Mouse (Mus musculus): ENCODE results near the gene Gpr155. TPM values are rescaled to one million over a fixed set of nuclear protein-coding genes. Genes with fewer than 3 reads are reported as not detected.

Gene Gpr155
- 12.9 and 19.9 TPM in 2 replicates for polyA plus RNA-seq (2012; rRNA removed; ENCODE audit: low replicate concordance)

DNA sequence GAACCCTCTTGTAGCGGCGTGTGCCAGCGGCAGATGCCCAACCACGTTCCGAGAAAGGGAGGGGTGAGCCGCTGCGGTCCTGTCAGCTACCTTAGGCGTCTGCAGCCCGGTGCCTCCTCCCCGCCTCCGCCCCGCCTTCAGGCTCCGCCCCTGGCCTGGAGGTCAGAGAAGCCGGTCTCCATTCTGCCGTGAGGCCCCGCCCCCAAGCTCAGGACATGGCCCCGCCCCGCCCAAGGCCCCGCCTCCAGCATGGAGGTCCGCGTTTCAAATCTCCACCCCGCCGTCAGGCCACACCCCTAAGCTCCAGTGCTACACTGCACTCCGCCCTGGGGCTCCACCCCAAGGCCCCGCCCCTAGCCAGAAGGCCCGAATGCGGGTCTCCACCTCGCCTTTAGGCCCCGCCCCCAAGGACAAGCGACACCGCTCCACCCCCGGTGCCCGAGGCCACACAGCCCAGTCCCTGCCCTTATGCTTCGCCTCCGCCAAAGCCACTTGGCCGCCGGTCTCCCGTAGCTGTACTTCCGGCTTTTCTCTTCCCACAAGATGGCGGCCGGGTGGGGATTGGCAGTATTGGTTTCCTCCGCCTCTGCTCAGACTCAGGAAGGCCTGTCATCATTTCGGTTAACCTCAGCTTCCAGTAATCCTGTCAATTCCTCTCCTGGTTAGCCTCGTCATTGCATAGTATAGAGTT, at the start of gene Gpr155:
TSS of gene Gpr155 (minus strand) at position 217 of the 691 bp plus-strand sequence.

DNA sequence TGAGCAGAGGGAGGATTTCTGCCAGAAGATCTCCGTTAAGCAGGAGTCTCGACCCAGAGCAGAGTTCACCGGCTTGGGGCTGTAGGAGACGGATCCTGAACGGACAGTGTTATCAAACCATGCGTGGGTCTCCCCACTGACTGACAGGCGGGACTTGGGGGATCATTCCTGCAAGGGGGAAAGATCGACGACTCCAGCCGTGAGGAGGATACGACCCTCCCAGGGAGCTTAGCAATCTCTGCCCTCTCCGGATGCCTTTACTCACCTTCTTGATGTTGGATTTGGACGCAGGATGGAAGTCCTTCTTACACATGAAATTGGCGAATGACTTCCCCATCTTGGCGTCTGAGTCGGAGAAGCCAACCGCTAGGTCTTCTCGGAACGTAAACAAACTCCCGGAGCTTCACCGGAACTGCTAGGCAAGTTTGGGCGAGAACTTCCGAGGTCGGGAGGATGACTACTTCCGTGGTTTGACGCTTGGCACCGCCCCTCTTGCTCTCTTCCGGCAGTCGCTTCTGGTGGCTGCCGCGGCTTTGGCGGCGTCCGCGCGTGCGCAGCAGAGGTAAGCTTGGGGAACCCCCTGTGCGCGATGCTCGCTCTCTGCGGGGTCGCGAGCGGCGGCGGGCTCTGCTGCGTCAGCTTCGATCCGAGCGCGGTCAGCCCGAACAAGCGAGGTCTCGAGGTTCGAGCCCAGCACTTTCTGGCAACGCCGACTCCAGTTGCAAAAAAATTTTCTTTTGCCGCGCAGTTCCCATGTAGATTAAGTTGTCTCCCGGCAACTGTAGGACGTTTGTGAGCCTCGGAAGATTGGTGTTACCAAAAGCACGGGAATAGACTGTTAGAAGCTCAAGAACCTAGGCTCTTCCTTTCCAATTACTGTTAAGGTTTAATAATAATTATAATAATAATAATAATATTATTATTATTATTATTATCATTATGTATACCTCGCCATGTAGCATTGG, 73.9 kb downstream of the Gpr155 start, which contains the start of the genes Scrn3 and Cir1:
TSS of gene Scrn3 (plus strand) at position 450 of the 965 bp plus-strand sequence.
TSS of gene Cir1 (minus strand) at position 550 of the 965 bp plus-strand sequence.

Other genes with a start within 250 kb of the Gpr155 start
- gene Ola1, start 167.6 kb downstream of the Gpr155 start, polyA plus RNA-seq (2012; rRNA removed; ENCODE audit: low replicate concordance) = 0.38 and 0.81 TPM in 2 replicates
- not detected in 2 replicates for gene Sp9, start 114.6 kb downstream of the Gpr155 start, polyA plus RNA-seq (2012; rRNA removed; ENCODE audit: low replicate concordance)
- 1.5 and 1.9 TPM in 2 replicates for gene Scrn3, start 74.0 kb downstream of the Gpr155 start, polyA plus RNA-seq (2012; rRNA removed; ENCODE audit: low replicate concordance)
- 0.15 and 0.32 TPM in 2 replicates for gene Cir1, start 73.9 kb downstream of the Gpr155 start, polyA plus RNA-seq (2012; rRNA removed; ENCODE audit: low replicate concordance)
- 12.5 and 14.0 TPM in 2 replicates for gene Wipf1, start 143.2 kb upstream of the Gpr155 start, polyA plus RNA-seq (2012; rRNA removed; ENCODE audit: low replicate concordance)
- not detected in 2 replicates for gene Chrna1, start 193.8 kb upstream of the Gpr155 start, polyA plus RNA-seq (2012; rRNA removed; ENCODE audit: low replicate concordance)

Measured in duodenum, adult 2 months (tissue).